Mouse (Mus musculus): Measurements from ENCODE around the gene Samd14.

Samd14 gene

DNA sequence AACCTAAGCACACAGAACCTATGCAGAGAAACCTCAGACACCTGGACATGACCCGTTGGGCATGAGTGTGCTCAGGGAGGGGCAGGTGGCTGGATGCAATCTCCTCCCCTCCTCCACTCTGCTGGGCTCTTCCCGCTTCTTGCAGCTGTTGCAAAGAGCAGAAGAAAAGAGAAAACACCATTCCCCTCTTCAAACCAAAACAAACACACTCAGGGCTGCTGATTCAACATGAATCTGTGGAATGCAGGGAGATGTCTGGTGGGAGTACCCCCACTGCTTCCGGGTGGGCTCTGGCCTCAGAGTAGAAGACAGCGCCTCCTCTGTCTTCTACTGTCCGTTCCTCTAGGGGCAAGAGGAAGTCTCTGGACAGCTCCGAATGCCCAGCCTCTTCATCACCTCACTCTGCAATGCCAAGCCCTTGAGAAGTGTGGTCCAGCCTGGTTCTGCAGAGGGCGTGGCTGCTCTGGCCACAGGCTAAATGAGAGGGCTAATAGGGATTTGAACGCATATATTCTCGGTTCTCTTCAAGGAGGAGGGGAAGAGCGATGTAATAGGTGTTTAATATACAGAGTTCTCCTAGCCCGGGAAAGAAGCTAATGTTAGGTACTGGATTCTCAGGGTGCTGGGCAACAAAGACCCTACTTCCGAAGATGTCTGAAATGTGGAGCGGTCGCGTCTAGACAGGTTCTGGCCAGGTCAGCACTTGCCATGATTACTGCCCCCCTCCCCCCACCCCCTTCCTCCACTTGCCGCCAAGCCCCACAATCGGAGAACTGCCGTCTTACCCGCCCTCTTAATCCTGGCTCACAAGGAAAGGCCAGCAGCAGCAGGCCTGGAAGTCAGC, 65.7 kb downstream of the Samd14 start:
- peak; percentile 39 to 42 for DNase-seq
